Mouse (Mus musculus): ENCODE measurements around the gene Plk3. TPM values are rescaled to one million over a fixed set of nuclear protein-coding genes. Genes with fewer than 3 reads are reported as not detected.

Plk3 gene
- total RNA-seq, 2 experiments from 2014 or later: 0.61 TPM; not detected in 1

DNA sequence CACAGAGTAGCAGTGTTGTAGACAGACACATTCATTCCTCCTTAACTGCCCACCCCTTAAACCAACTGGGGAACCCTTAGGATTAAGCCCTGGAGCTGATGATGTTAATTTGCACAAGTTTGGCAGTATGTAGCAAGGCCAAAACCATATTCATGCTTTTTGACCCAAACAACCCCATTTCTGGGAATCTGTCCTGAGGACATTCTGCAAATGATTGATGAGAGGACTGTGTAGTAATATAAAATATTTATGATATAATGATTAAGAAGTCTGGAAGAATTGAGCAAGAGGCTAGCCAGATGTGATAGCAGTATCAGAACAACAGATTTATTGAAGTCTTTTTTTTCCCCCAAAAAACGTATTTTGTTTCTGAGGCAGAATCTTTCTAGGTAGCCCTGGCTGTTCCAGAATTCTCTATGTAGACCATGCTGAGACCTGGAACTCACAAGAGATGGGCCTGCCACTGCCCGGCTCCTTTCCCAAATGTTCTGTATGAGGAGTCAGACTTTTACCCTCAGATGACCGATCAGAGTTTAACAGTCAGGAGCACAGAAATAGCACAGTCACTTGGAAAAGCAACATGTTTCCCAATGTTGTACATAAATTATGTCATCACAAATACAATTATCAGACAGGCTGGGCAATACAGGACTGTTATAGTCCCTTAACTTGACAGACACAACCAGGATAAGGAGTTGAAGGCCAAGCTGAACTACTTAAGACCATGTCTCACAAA lies 39.0 kb downstream of the Plk3 start:
- ATAC-seq (replicated peaks; ENCODE audit: low FRiP score, poor library complexity, severe bottlenecking): no peak

DNA sequence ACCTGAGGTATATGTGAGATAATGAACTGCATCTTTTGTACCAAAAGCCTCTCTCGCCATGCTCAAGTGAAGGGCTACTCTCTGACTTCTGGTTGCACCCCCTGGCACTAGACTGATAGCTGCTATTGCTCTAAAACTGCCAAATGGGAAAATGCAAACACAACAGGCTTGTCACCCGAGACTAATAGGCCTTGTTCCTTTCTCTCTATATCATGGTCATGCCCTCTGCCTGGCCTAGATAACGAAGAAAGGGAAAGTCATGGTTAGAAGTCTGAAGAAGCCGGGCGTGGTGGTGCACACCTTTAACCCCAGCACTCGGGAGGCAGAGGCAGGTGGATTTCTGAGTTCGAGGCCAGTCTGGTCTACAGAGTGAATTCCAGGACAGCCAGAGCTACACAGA lies 43.2 kb downstream of the Plk3 start:
- peak; percentile 74 for ATAC-seq (replicated peaks; ENCODE audit: low FRiP score, poor library complexity, severe bottlenecking)

DNA sequence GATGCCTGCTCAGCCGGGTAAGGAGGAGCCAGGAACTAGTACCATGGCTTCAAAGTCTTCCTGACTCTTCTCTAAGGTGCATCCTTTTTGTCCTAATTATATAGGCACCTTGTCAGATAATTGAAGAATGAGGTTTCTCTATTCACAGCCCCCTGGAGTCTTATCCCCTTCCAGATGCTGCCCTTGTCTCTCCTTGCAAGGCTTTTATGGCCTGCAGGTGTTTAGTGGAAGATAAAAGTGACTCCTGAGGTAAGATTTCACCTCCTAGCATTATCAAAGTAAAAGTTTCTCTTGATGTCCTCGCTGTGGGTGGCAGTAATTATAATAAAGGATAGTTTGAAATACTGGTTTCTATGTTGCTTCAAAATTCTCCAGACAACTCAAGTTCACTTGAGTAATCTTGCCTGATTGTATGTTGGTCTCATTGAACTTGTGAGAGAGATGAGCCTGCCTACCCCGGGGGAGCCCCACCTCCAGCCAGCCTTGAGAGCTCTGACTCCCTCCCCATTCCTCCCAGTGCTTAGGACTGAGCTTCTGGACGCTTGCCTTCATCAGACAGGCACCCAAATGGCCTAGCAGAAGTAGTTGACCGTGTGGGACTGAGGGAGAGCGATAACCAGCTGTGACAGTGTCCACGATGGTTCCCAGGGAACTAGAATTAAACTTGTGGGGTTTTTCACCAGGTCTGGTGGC lies 45.7 kb downstream of the Plk3 start:
- peak; percentile 32 for ATAC-seq (replicated peaks; ENCODE audit: low FRiP score, poor library complexity, severe bottlenecking)

Other genes with a start within 250 kb of the Plk3 start
- gene Urod, start 139.6 kb downstream of the Plk3 start, total RNA-seq (2015; ENCODE audit: low replicate concordance): 568 and 832 TPM in 2 replicates
- gene Urod, start 139.6 kb downstream of the Plk3 start, total RNA-seq (2017; ENCODE audit: low replicate concordance): 532 and 823 TPM in 2 replicates
- 9.0 and 9.2 TPM in 2 replicates for gene Hectd3, start 138.6 kb downstream of the Plk3 start, total RNA-seq (2015; ENCODE audit: low replicate concordance)
- 20.5 and 23.7 TPM in 2 replicates for gene Hectd3, start 138.6 kb downstream of the Plk3 start, total RNA-seq (2017; ENCODE audit: low replicate concordance)
- 5.0 and 7.9 TPM in 2 replicates for gene Eif2b3, start 114.6 kb downstream of the Plk3 start, total RNA-seq (2015; ENCODE audit: low replicate concordance)
- 7.8 and 9.6 TPM in 2 replicates for gene Eif2b3, start 114.6 kb downstream of the Plk3 start, total RNA-seq (2017; ENCODE audit: low replicate concordance)
- gene Ptch2, start 37.9 kb downstream of the Plk3 start, total RNA-seq (2015; ENCODE audit: low replicate concordance): not detected in 2 replicates
- 0.30 TPM in 1 of 2 replicates, not detected in the other for gene Ptch2, start 37.9 kb downstream of the Plk3 start, total RNA-seq (2017; ENCODE audit: low replicate concordance)
- gene Btbd19, start 8.2 kb downstream of the Plk3 start, total RNA-seq (2015; ENCODE audit: low replicate concordance): not detected in 2 replicates
- gene Btbd19, start 8.2 kb downstream of the Plk3 start, total RNA-seq (2017; ENCODE audit: low replicate concordance): 1.2 and 5.1 TPM in 2 replicates
- not detected in 2 replicates for gene Tctex1d4, start 7.2 kb downstream of the Plk3 start, total RNA-seq (2015; ENCODE audit: low replicate concordance)
- not detected in 2 replicates for gene Tctex1d4, start 7.2 kb downstream of the Plk3 start, total RNA-seq (2017; ENCODE audit: low replicate concordance)
- 1,437 and 1,602 TPM in 2 replicates for gene Rps8, start 22.3 kb upstream of the Plk3 start, total RNA-seq (2015; ENCODE audit: low replicate concordance)
- gene Rps8, start 22.3 kb upstream of the Plk3 start, total RNA-seq (2017; ENCODE audit: low replicate concordance): 328 and 447 TPM in 2 replicates
- gene Kif2c, start 48.7 kb upstream of the Plk3 start, total RNA-seq (2015; ENCODE audit: low replicate concordance): 67.8 and 92.6 TPM in 2 replicates
- gene Kif2c, start 48.7 kb upstream of the Plk3 start, total RNA-seq (2017; ENCODE audit: low replicate concordance): 69.3 and 112 TPM in 2 replicates
- gene Tmem53, start 118.0 kb upstream of the Plk3 start, total RNA-seq (2015; ENCODE audit: low replicate concordance): 8.4 TPM in 1 of 2 replicates, not detected in the other
- 0.39 TPM in 1 of 2 replicates, not detected in the other for gene Tmem53, start 118.0 kb upstream of the Plk3 start, total RNA-seq (2017; ENCODE audit: low replicate concordance)
- not detected in 2 replicates for gene Armh1, start 118.2 kb upstream of the Plk3 start, total RNA-seq (2015; ENCODE audit: low replicate concordance)
- gene Armh1, start 118.2 kb upstream of the Plk3 start, total RNA-seq (2017; ENCODE audit: low replicate concordance): not detected in 2 replicates